Mouse (Mus musculus): ENCODE measurements around the gene Rnf217. TPM values are rescaled to one million over a fixed set of nuclear protein-coding genes. Genes with fewer than 3 reads are reported as not detected.
A peak's percentile ranks its signal among the peaks of the same experiment; 100 is the strongest.

Gene Rnf217
- polyA plus RNA-seq, 1 experiment from 2014 or later = 1.1 TPM

- 55% methylated on average over 4 of the region's 4 CpGs for WGBS
- no peak overlapping the region for H3K27ac ChIP-seq (replicated peaks)
- no peak overlapping the region for H3K4me3 ChIP-seq
- H3K36me3 ChIP-seq (replicated peaks) = no peaks in the 10 kb centered on the region
- no peaks in the 10 kb centered on the region for H3K9me3 ChIP-seq
- peaks cover 21% of the 10 kb centered on the region for H3K4me1 ChIP-seq
- DNase-seq (ENCODE audit: low spot score) = no peak
- no peaks in the 10 kb centered on the region for H3K27me3 ChIP-seq (replicated peaks; ENCODE audit: low read depth, poor library complexity, severe bottlenecking)
These were observed 12.2 kb downstream of the Rnf217 start for GRCm38 (mm10) chr10:31596804-31597203.

GRCm38 (mm10) chr10:31595326-31595725, 13.7 kb downstream of the Rnf217 start:
- Histone ChIP-seq H3K4me1 (peaks cover 21% of the 10 kb centered on the region), H3K27ac (replicated peaks) (no peak overlapping the region), H3K36me3 (replicated peaks) (no peaks in the 10 kb centered on the region), H3K9me3 (no peaks in the 10 kb centered on the region), H3K4me3 (no peak overlapping the region), H3K27me3 (replicated peaks; ENCODE audit: low read depth, poor library complexity, severe bottlenecking) (no peaks in the 10 kb centered on the region)
- 87% methylated on average over 4 of the region's 4 CpGs for WGBS
- DNase-seq (ENCODE audit: low spot score) = no peak

DNA sequence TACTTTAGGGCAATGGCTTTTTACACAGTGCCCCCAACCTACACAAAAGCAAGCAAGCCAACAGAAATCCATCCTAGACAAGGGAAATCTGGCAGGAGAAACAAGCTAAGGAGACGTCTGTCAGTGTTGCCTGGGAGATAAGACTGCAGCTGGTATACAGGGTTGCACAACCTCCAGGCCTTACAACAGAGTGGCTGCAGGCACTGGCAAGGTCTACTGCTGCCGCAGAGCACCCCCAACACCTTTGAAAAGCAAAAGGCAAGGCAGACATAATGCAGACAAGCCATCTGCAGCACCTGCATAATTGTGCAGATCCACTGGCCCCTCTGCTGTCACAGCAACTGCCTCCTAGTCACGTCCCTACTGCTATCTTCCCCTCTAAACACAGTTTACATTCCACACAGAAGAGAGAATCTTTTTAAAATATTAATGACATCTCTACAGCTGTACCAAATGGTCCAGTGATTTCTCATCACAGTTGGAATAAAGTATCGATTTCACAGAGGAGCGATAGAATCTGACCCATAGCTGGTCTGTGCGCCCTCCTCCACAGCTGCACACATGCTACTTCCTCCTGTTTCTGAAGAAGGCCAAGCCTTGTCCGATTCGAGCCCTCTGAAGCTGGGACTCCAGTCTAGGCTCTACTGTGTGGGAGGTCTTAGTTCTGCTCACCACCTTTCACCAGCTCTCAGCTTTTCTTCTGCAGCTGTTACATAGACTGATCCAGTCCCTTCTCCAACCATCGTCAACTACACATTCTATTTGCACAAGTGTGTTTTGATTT, 16.1 kb downstream of the Rnf217 start:
- peak overlapping the region; percentile 51; the same call in 1 of the 2 replicates for H3K27ac ChIP-seq (replicated peaks)
- no peaks in the 10 kb centered on the region for H3K9me3 ChIP-seq
- DNase-seq (ENCODE audit: low spot score) = peak; percentile 12
- WGBS = 50% methylated on average over 9 of the region's 9 CpGs
- no peaks in the 10 kb centered on the region for H3K27me3 ChIP-seq (replicated peaks; ENCODE audit: low read depth, poor library complexity, severe bottlenecking)
- H3K36me3 ChIP-seq (replicated peaks) = no peaks in the 10 kb centered on the region
- H3K4me1 ChIP-seq = peaks cover 21% of the 10 kb centered on the region
- H3K4me3 ChIP-seq = no peak overlapping the region

- 55% methylated on average over 3 of the region's 3 CpGs for WGBS
- Histone ChIP-seq H3K36me3 (replicated peaks) (no peaks in the 10 kb centered on the region), H3K4me3 (no peak overlapping the region), H3K9me3 (no peaks in the 10 kb centered on the region), H3K27ac (replicated peaks) (peak overlapping the region; percentile 51; the same call in 1 of the 2 replicates), H3K27me3 (replicated peaks; ENCODE audit: low read depth, poor library complexity, severe bottlenecking) (no peaks in the 10 kb centered on the region), H3K4me1 (peaks cover 21% of the 10 kb centered on the region)
- no peak for DNase-seq (ENCODE audit: low spot score)
These were observed 16.8 kb downstream of the Rnf217 start for GRCm38 (mm10) chr10:31592095-31592740.

DNA sequence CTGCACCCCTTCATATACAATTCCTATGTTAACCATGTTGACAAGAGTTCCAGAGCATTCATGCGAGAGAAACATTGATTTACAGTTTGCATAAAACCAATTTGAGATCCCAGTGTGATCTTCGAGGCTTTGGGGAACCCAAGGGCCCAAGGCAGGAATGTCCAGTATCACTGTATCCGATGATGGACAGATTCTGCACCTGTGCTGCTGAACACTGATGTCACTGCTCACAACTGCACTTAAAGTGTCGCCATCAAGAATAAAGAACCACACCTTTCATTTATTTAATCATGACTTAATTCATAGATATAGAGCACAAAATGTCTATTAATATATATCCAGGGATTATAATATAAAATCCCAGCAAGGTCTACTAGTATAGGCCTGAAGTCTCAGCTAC, 28.3 kb downstream of the Rnf217 start:
- no peaks in the 10 kb centered on the region for H3K4me1 ChIP-seq
- no peak for DNase-seq (ENCODE audit: low spot score)
- no peak overlapping the region for H3K4me3 ChIP-seq
- H3K36me3 ChIP-seq (replicated peaks) = no peaks in the 10 kb centered on the region
- H3K9me3 ChIP-seq = no peaks in the 10 kb centered on the region
- no peak overlapping the region for H3K27ac ChIP-seq (replicated peaks)
- H3K27me3 ChIP-seq (replicated peaks; ENCODE audit: low read depth, poor library complexity, severe bottlenecking) = no peaks in the 10 kb centered on the region
- WGBS = 91% methylated on average over 4 of the region's 4 CpGs

DNA sequence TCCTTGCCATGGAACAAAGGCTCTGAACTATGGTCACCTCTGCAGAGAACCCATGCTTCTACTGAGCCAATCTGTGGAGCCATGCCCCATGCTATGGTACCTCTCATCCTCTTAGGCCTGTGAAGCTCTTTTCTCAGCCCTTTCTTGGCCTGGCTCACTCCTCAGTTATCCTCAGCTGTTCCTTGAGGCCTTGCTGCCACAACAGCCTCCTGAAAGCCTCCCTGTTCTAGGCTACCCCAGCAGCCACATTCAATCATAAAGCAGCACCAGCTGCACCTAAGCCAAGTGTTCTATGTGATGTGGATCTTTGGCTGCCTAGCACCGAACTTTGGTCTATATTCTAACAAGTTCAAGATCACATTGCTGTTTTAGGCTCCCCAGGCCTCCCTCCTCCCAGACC, 28.9 kb downstream of the Rnf217 start:
- H3K9me3 ChIP-seq = no peaks in the 10 kb centered on the region
- 94% methylated on average over 1 of the region's 1 CpGs for WGBS
- no peak for DNase-seq (ENCODE audit: low spot score)
- H3K27me3 ChIP-seq (replicated peaks; ENCODE audit: low read depth, poor library complexity, severe bottlenecking) = no peaks in the 10 kb centered on the region
- H3K27ac ChIP-seq (replicated peaks) = no peak overlapping the region
- H3K36me3 ChIP-seq (replicated peaks) = no peaks in the 10 kb centered on the region
- no peaks in the 10 kb centered on the region for H3K4me1 ChIP-seq
- H3K4me3 ChIP-seq = no peak overlapping the region

- H3K27me3 ChIP-seq (replicated peaks; ENCODE audit: low read depth, poor library complexity, severe bottlenecking) = no peaks in the 10 kb centered on the region
- no peaks in the 10 kb centered on the region for H3K4me1 ChIP-seq
- no peaks in the 10 kb centered on the region for H3K36me3 ChIP-seq (replicated peaks)
- 85% methylated on average over 4 of the region's 4 CpGs for WGBS
- DNase-seq (ENCODE audit: low spot score) = no peak
- no peak overlapping the region for H3K4me3 ChIP-seq
- no peaks in the 10 kb centered on the region for H3K9me3 ChIP-seq
- no peak overlapping the region for H3K27ac ChIP-seq (replicated peaks)
These were observed 35.7 kb downstream of the Rnf217 start for GRCm38 (mm10) chr10:31573267-31573666.

DNA sequence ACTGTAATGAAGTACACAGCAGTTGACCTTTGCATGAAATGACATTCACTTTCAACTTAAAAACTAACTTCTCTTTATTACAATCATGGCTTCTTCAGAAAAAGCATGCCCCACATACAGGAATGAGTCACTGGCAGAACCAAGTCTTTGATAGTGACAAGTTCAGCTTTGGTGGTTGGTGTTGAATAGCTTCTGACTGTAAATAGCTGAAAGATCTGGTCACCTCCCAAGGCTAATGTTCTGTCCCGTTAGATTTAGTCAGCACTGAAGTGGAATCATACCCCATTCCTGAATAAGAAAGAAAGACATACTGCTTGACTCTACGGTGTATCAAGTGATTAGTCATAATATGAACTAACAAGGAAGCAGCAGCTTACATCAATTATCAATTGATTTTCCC, 51.7 kb downstream of the Rnf217 start:
- no peak overlapping the region for H3K4me3 ChIP-seq
- 90% methylated on average over 2 of the region's 2 CpGs for WGBS
- H3K9me3 ChIP-seq = no peaks in the 10 kb centered on the region
- H3K27ac ChIP-seq (replicated peaks) = no peak overlapping the region
- no peaks in the 10 kb centered on the region for H3K4me1 ChIP-seq
- DNase-seq (ENCODE audit: low spot score) = no peak
- H3K36me3 ChIP-seq (replicated peaks) = no peaks in the 10 kb centered on the region
- H3K27me3 ChIP-seq (replicated peaks; ENCODE audit: low read depth, poor library complexity, severe bottlenecking) = no peaks in the 10 kb centered on the region

- DNase-seq (ENCODE audit: low spot score) = no peak
- H3K27ac ChIP-seq (replicated peaks) = no peak overlapping the region
- no peaks in the 10 kb centered on the region for H3K27me3 ChIP-seq (replicated peaks; ENCODE audit: low read depth, poor library complexity, severe bottlenecking)
- 86% methylated on average over 6 of the region's 6 CpGs for WGBS
- H3K4me1 ChIP-seq = no peaks in the 10 kb centered on the region
- no peak overlapping the region for H3K4me3 ChIP-seq
- no peaks in the 10 kb centered on the region for H3K9me3 ChIP-seq
- H3K36me3 ChIP-seq (replicated peaks) = no peaks in the 10 kb centered on the region
These were observed 53.5 kb downstream of the Rnf217 start for GRCm38 (mm10) chr10:31555433-31555960.

- no peaks in the 10 kb centered on the region for H3K36me3 ChIP-seq (replicated peaks)
- 89% methylated on average over 4 of the region's 4 CpGs for WGBS
- no peak overlapping the region for H3K27ac ChIP-seq (replicated peaks)
- no peaks in the 10 kb centered on the region for H3K27me3 ChIP-seq (replicated peaks; ENCODE audit: low read depth, poor library complexity, severe bottlenecking)
- no peak for DNase-seq (ENCODE audit: low spot score)
- H3K9me3 ChIP-seq = no peaks in the 10 kb centered on the region
- no peaks in the 10 kb centered on the region for H3K4me1 ChIP-seq
- no peak overlapping the region for H3K4me3 ChIP-seq
These were observed 55.7 kb downstream of the Rnf217 start for GRCm38 (mm10) chr10:31553302-31553701.

DNA sequence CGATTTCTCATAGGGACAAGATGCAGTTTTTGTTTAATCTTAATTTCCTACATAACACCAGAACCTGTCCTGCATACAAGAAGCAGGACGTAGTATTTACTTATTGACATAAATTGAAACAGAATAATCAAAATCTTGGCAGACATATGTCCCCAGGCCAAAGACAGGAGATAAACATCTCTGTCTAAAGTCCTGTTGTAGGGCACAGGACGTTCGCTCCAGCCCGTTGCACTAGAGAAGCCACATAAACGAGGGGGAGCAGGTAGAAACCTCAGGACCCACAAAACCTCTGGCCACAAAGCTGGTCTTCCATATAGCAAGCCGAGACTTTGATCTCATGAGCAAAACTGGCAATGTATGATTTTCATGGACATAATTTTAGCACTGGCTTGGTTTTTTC, 57.1 kb downstream of the Rnf217 start:
- H3K4me3 ChIP-seq = no peak overlapping the region
- 81% methylated on average over 7 of the region's 7 CpGs for WGBS
- no peaks in the 10 kb centered on the region for H3K9me3 ChIP-seq
- no peak overlapping the region for H3K27ac ChIP-seq (replicated peaks)
- no peaks in the 10 kb centered on the region for H3K27me3 ChIP-seq (replicated peaks; ENCODE audit: low read depth, poor library complexity, severe bottlenecking)
- no peaks in the 10 kb centered on the region for H3K4me1 ChIP-seq
- H3K36me3 ChIP-seq (replicated peaks) = no peaks in the 10 kb centered on the region
- no peak for DNase-seq (ENCODE audit: low spot score)

- Histone ChIP-seq H3K4me3 (no peak overlapping the region), H3K36me3 (replicated peaks) (no peaks in the 10 kb centered on the region), H3K9me3 (no peaks in the 10 kb centered on the region), H3K4me1 (no peaks in the 10 kb centered on the region), H3K27me3 (replicated peaks; ENCODE audit: low read depth, poor library complexity, severe bottlenecking) (no peaks in the 10 kb centered on the region), H3K27ac (replicated peaks) (no peak overlapping the region)
- no peak for DNase-seq (ENCODE audit: low spot score)
- 72% methylated on average over 1 of the region's 1 CpGs for WGBS
These were observed 57.6 kb downstream of the Rnf217 start for GRCm38 (mm10) chr10:31551362-31551761.

GRCm38 (mm10) chr10:31547156-31547555, 61.8 kb downstream of the Rnf217 start:
- Histone ChIP-seq H3K4me3 (no peak overlapping the region), H3K9me3 (no peaks in the 10 kb centered on the region), H3K36me3 (replicated peaks) (no peaks in the 10 kb centered on the region), H3K27ac (replicated peaks) (no peak overlapping the region), H3K4me1 (0 out of 2 replicates have a peak, but pooled peaks cover 3% of the 10 kb centered on the region), H3K27me3 (replicated peaks; ENCODE audit: low read depth, poor library complexity, severe bottlenecking) (no peaks in the 10 kb centered on the region)
- no peak for DNase-seq (ENCODE audit: low spot score)
- 80% methylated on average over 2 of the region's 2 CpGs for WGBS

Data from embryonic facial prominence, embryonic 10.5 days (tissue).